Mouse (Mus musculus): ENCODE results near the gene Tmem252. TPM values are rescaled to one million over a fixed set of nuclear protein-coding genes. Genes with fewer than 3 reads are reported as not detected.

The Tmem252 gene
- polyA plus RNA-seq, 1 experiment: under 0.01 TPM

Other genes starting within 250 kb of the Tmem252 start
- 17.6 TPM for gene Fam122a, start 196.7 kb upstream of the Tmem252 start, polyA plus RNA-seq (2012; fragmentation: generic; extraction: Trizol)
- gene Pip5k1b, start 118.1 kb upstream of the Tmem252 start, polyA plus RNA-seq (2012; fragmentation: generic; extraction: Trizol): 0.68 TPM
- 0.05 TPM for gene Pgm5, start 187.8 kb downstream of the Tmem252 start, polyA plus RNA-seq (2012; fragmentation: generic; extraction: Trizol)
- gene Gm10053, start 201.7 kb downstream of the Tmem252 start, polyA plus RNA-seq (2012; fragmentation: generic; extraction: Trizol): 207 TPM
- not detected for gene Foxd4, start 227.2 kb downstream of the Tmem252 start, polyA plus RNA-seq (2012; fragmentation: generic; extraction: Trizol)

Data from C2C12 (cell line).